Mouse (Mus musculus) urinary bladder, postnatal 14 days (tissue): ENCODE data around the gene Cyp51.
"Not testable (repeated sequence)": the region's sequence is repeated elsewhere in the genome, so short reads cannot be mapped to it uniquely, and the experiment has no call there.

Source experiments
- DNase-seq: peaks from one replicate; pipeline ENCODE4 v3.0.0; 2021; ENCODE audit warnings: low spot score

The Cyp51 gene

DNA sequence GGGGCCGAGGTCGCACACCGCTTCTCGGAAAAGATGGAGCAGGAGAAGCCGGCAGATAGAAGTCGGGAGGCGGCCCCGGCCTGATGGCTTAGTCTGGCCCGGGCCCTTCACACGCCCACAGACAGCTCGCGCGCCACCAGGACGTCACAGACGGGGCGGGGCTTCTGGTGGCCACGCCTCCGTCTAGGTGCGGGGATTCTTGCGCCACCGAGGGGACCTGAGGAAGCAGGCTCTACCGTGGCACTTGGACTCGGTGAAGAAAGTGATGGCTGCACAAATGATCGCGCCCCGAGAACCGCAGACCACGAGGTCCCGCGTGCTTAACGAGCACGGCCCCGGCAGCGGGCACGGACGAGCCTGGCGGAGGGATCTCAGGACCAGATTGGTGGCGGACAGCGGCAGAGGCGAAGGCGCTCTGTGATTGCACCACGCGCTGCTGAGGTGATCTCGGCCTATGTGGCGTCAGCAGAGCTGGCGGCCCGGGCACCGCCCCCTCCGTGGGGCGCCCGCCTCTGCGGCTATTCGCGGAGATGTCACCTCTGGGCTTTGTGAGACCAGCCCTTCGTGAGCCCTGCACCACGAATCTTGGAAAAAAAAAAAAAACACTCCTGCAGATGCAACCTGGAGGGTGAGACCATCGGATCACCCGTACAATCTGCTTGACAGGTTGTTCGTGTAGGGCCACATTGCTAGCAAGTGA lies at the start of gene Cyp51:
Gene Cyp51 (minus strand): TSS at position 406 of the 700 bp plus-strand sequence.
- DNase-seq: peak; percentile 87

GRCm38 (mm10) chr5:4112570-4113098 lies 8.1 kb upstream of the Cyp51 start:
- DNase-seq: no peak

- DNase-seq: not testable (repeated sequence)
Measured at GRCm38 (mm10) chr5:4107056-4107455, 2.5 kb upstream of the Cyp51 start.

DNA sequence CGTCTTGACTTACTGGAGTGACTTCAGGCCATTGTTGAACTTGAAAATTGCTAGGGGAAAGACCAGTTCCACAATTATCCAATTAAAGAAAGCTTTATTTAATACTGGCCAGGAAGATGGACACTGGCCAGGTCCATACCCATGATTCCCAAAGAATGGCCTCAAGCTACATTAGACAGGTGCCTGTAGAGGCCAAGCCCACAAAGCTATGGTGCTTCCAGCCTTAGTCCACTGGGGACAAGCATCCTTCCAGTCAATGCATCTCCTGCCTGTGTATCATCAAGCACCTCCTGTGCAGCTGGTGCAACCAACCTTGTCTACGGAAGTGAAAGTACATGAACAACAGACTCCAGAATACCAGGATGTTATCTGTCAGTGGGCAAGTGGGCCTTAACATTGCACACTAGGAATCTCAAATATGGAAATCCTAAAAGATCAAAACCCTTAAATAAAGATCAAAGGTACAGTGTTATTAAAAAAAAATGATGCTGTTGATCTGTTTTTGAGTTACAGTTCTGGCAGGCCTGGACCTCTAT lies 1.2 kb upstream of the Cyp51 start:
- no peak for DNase-seq

- no peak for DNase-seq
Measured at GRCm38 (mm10) chr5:4103626-4104340, 763 bp downstream of the Cyp51 start.

DNA sequence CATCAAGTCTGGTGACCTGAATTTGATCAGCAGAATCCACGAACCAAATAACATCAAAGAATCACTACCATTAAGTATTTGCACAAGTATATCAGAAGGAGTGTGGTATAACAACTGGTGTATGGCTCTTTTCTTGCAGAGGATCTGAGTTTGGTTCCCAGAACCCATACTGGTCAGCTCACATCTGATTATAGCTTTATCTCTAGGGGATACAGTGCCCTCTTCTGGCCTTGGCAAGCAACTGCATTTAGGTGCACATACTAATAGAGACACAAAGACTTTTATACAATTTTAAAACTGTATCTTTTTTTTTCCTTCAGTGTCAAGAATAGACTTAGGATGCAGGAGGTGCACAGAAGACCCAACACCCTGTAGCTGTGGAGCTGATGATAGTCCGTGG lies 2.8 kb downstream of the Cyp51 start:
- DNase-seq: no peak

GRCm38 (mm10) chr5:4101031-4101430 lies 3.5 kb downstream of the Cyp51 start:
- DNase-seq: no peak

- no peak for DNase-seq
Measured at GRCm38 (mm10) chr5:4094471-4094870, 10.1 kb downstream of the Cyp51 start.

DNA sequence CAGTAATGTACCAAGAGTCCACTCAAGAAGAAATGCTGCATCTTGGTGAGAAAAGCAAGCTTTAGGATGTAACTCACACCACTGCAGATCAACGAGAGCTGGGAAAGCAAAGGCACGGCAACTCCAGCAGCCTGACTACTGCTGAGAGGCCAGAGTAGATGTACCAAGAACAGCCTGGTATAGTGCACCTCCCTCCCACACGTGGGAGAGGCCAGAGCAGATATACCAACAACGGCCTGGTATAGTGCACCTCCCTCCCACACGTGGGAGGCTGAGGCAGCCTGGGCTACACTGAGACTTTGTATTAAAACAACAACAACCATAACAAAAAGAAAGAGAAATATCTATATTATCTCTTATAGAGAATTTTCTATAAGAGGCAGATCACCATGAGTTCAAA lies 16.4 kb downstream of the Cyp51 start:
- DNase-seq: no peak

- DNase-seq: no peak
Measured at GRCm38 (mm10) chr5:4086309-4086708, 18.2 kb downstream of the Cyp51 start.

- no peak for DNase-seq
Measured at GRCm38 (mm10) chr5:4084948-4085347, 19.6 kb downstream of the Cyp51 start.

- DNase-seq: no peak
Measured at GRCm38 (mm10) chr5:4081513-4081912, 23.0 kb downstream of the Cyp51 start.

DNA sequence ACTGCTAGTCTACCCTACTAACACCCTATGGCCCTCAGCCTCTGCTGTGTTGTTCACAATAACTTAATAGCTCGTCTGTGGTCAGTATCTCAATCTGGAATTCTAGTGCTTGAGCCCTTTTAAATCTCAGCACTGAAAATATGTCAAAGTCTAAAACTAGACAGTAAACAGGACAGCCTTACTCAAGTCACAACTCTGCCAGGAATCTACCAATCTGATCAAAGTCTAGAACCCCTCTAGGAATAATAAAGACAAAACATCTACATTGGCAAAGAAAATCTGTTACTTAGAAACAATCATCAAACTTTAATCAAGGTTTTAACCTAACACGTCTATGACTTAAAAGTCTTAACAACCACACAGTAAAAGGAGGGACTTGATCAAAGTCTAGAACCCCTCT lies 23.7 kb downstream of the Cyp51 start:
- DNase-seq: no peak

- no peak for DNase-seq
Measured at GRCm38 (mm10) chr5:4079086-4079485, 25.5 kb downstream of the Cyp51 start.

- no peak for DNase-seq
Measured at GRCm38 (mm10) chr5:4067203-4067602, 37.3 kb downstream of the Cyp51 start.

DNA sequence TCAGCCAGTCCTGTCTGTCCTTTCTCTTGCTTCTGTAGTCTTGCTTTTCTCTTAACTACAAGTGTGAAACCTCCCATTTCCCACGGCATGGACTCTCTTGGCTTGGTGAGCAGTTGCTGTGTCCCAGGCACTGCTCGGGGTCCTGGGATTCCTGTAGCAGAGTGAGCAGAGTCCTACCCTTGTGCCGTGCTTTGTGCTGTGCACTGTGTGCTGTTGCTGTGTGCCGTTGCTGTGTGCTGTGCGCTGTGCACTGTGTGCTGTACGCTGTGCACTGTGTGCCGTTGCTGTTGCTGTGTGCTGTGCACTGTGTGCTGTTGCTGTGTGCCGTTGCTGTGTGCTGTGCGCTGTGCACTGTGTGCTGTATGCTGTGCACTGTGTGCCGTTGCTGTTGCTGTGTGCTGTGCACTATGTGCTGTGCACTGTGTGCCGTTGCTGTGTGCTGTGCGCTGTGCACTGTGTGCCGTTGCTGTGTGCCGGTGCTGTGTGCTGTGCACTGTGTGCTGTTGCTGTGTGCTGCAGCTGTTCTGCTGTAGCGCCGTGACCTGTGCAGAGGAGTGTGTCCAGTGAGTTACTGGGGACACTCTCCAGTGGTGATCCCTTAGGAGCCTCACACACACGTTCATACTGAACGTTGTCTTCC lies 38.0 kb downstream of the Cyp51 start:
- no peak for DNase-seq

GRCm38 (mm10) chr5:4060313-4060712 lies 44.2 kb downstream of the Cyp51 start:
- no peak for DNase-seq

GRCm38 (mm10) chr5:4040922-4041321 lies 63.6 kb downstream of the Cyp51 start:
- no peak for DNase-seq

DNA sequence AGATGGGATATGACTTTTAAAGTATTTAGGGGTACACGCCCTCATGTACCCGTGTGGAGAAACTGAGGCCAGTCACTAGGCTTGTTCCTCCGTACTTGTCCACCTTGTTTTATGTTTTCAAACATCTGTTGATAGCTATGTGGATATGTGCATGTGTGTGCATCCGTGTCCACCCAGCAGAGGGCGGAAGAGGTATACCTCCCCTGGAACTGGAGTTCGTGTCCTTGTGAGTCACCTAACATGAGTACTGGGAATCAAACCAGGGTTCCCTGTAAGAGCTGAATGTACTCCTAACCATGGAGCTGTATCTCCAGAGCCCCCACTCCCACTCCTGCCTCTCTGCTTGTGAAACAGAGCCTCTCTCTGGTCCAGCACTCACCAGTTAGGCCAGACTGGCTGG lies 64.2 kb downstream of the Cyp51 start:
- DNase-seq: no peak

DNA sequence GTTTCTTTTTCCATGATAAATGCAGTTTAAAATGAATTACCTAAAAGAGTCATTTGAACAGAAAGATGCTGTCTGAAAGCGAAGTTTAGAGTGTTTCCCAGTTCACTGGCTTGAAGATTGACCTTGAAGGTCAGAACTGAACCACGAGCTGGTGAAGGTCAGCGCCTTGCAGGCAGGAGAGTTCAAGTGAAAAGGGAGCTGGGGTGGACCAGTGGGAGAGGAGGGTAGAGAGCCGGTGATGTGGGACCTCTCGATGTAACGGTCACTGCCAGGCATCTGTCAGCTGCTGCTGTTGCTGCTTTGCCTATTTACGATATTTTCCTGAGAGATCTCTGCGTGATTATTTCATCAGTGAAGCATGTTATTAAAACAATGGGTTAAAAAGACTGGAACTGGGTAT lies 65.2 kb downstream of the Cyp51 start:
- DNase-seq: no peak

GRCm38 (mm10) chr5:4036686-4037085 lies 67.9 kb downstream of the Cyp51 start:
- DNase-seq: no peak

GRCm38 (mm10) chr5:4031846-4032245 lies 72.7 kb downstream of the Cyp51 start:
- no peak for DNase-seq
